Mouse (Mus musculus) midbrain, embryonic 10.5 days (tissue): ENCODE results near the gene Mnat1. TPM values are rescaled to one million over a fixed set of nuclear protein-coding genes. Genes with fewer than 3 reads are reported as not detected.
A peak's percentile ranks its signal among the peaks of the same experiment; 100 is the strongest.

Source experiments
- DNase-seq: peaks from one replicate; pipeline ENCODE4 v3.0.0-alpha.2; 2017; ENCODE audit warnings: low spot score
- H3K27ac ChIP-seq: fragments of 300-500 bp; sonication (generic); replicated peaks from 2 replicates; pipeline ENCODE4 v1.5.1; 2016; ENCODE audit warnings: mild to moderate bottlenecking
- H3K27me3 ChIP-seq: fragments of 300-500 bp; sonication (generic); 2 replicates; pipeline ENCODE4 v1.6.1; 2016; ENCODE audit warnings: low read depth, mild to moderate bottlenecking; ENCODE audit not compliant: poor library complexity, severe bottlenecking
- H3K36me3 ChIP-seq: fragments of 300-500 bp; sonication (generic); 2 replicates; pipeline ENCODE4 v1.6.1; 2016; ENCODE audit warnings: mild to moderate bottlenecking, moderate library complexity
- H3K4me1 ChIP-seq: fragments of 300-500 bp; sonication (generic); 2 replicates; pipeline ENCODE4 v1.6.1; 2016
- H3K4me3 ChIP-seq: fragments of 300-500 bp; sonication (generic); 2 replicates; pipeline ENCODE4 v1.5.1; 2016; ENCODE audit warnings: mild to moderate bottlenecking, moderate library complexity
- H3K9me3 ChIP-seq: fragments of 300-500 bp; sonication (generic); replicated peaks from 2 replicates; pipeline ENCODE4 v1.6.1; 2016; ENCODE audit warnings: mild to moderate bottlenecking
- WGBS: fragments of 180-500 bp; shearing (Covaris S2); methylation state at CpG from one replicate; pipeline ENCODE4 v1.1.7; 2016; 5-methylcytosine and 5-hydroxymethylcytosine counted together
- polyA plus RNA-seq: library from polyadenylated mRNA; unstranded; fragments of >200 nt; fragmentation: Nextera tagmentation; extraction: Ambion mirVana; gene quantifications from 2 replicates; pipeline ENCODE4 v1.2.1, GENCODE M21; 2016

Gene Mnat1
- polyA plus RNA-seq, 1 experiment from 2014 or later = 35.3 TPM

DNA sequence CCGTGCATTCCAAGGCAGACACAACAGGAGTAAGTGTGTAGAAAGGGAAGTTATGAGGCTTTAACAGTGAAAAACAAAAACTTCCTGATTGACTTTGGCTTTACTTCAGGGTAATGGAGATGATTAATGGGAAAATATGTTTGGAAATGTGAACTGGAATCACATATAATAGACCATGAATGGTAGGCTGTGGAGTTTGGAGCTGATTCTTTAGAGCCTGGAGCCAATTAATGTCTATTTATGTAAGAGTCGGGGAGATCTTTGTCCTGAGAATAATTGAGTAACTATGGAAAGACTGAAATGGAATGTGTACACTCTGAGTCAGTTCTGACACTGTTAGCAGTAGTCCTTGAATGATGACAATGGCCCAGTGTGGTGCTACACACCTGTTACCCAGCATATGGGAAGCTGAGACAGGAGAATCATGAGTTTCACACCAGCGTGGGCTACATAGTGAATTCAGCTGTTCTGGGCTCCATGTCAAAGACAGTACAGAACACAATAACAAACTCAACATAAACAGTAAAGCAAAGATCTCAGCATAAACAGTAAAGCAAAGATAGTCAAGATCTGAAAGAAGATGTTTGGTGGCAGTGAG lies 142.0 kb downstream of the Mnat1 start:
- no peaks in the 10 kb centered on the region for H3K27me3 ChIP-seq
- H3K9me3 ChIP-seq = peaks cover 6% of the 10 kb centered on the region
- no peak overlapping the region for H3K27ac ChIP-seq
- 89% methylated on average over 3 of the region's 3 CpGs for WGBS
- no peaks in the 10 kb centered on the region for H3K4me1 ChIP-seq
- DNase-seq = no peak
- H3K4me3 ChIP-seq = no peak overlapping the region
- no peaks in the 10 kb centered on the region for H3K36me3 ChIP-seq

DNA sequence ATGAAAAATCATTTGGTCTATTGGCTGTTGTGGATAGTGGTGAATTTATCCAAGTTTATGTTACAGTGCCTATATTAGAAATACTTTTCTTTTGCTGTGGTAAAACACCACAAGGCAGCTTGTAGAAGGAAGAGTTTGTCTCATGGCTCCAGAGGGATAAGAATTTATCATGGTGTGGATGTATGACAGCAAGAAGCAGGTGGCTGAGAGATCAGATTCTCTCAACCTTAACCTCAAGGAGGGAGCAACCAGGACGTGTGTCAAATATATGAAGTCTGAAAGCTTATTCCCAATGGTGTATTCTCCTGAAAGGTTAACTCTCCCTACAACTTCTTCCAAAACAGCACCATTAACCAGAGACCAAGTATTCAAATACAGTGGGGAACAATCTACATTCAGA lies 143.1 kb downstream of the Mnat1 start:
- Histone ChIP-seq H3K4me1 (no peaks in the 10 kb centered on the region), H3K9me3 (peaks cover 6% of the 10 kb centered on the region), H3K4me3 (no peak overlapping the region), H3K27me3 (no peaks in the 10 kb centered on the region), H3K27ac (no peak overlapping the region), H3K36me3 (no peaks in the 10 kb centered on the region)
- 92% methylated on average over 1 of the region's 1 CpGs for WGBS
- no peak for DNase-seq

DNA sequence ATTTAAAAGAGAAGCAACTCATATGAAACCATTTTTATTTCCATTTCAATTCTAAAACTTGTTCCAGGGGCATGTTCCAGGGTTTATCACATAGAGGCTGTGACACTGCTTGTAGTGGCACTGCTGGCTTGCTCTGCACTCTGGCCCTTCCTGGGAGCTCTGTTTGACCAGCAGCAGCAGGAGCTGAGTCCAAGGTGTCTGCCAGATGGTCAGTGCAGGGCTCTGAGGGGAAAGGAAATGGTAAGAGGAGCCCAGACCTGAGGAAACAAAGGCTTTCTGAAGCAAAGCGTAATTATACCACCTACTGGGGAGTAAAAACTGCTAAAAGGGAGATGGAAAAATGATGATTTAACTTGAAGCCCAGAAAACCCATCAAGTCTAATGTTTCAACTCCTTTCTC lies 145.0 kb downstream of the Mnat1 start:
- H3K4me3 ChIP-seq = no peak overlapping the region
- 0 out of 2 replicates have a peak, but pooled peaks cover 4% of the 10 kb centered on the region for H3K36me3 ChIP-seq
- H3K4me1 ChIP-seq = no peaks in the 10 kb centered on the region
- H3K27me3 ChIP-seq = no peaks in the 10 kb centered on the region
- DNase-seq = no peak
- no peak overlapping the region for H3K27ac ChIP-seq
- H3K9me3 ChIP-seq = no peaks in the 10 kb centered on the region
- 78% methylated on average over 1 of the region's 1 CpGs for WGBS

DNA sequence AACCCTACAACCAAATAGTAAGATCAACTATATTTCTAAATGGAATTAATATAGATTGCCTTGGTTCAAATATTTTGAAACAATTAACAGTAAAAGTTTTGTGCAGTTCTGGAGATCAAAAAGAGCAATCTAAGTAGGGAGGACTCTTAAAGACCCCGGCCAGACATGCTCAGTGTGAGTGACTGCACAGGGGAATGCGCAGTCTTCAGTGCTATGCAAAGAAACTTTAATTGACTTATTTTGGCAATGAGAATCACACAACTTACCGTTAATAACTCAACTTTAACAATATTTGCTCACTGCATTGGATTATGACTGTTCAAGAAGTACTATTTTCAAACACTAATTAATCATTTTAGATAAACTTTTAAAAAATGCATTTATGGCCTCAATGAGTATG lies 146.0 kb downstream of the Mnat1 start:
- no peaks in the 10 kb centered on the region for H3K27me3 ChIP-seq
- H3K9me3 ChIP-seq = no peaks in the 10 kb centered on the region
- DNase-seq = no peak
- H3K4me1 ChIP-seq = no peaks in the 10 kb centered on the region
- H3K4me3 ChIP-seq = no peak overlapping the region
- H3K36me3 ChIP-seq = peaks cover 12% of the 10 kb centered on the region
- no peak overlapping the region for H3K27ac ChIP-seq
- 93% methylated on average over 3 of the region's 3 CpGs for WGBS

DNA sequence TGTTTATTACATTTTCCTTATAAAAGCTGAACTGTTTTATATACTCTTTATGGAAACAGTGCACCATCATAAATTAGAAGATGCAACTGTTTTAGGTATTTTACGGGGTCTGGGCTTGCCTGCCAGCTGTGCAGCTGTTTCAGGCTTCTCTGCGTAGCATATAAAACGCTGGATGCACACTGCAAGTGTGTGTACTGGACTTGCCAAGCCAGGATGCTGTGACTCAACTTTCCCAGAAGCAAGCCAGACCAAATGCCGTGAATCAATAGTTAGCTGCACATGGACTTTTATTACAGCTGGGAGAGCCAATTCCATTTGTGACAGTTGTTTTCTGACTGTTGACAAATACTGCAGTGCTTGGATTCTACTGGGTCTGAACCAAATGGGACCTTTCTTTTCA lies 146.4 kb downstream of the Mnat1 start:
- Histone ChIP-seq H3K4me3 (no peak overlapping the region), H3K27ac (no peak overlapping the region), H3K27me3 (no peaks in the 10 kb centered on the region), H3K9me3 (no peaks in the 10 kb centered on the region), H3K4me1 (no peaks in the 10 kb centered on the region), H3K36me3 (peaks cover 16% of the 10 kb centered on the region)
- no peak for DNase-seq
- WGBS = 93% methylated on average over 4 of the region's 4 CpGs

DNA sequence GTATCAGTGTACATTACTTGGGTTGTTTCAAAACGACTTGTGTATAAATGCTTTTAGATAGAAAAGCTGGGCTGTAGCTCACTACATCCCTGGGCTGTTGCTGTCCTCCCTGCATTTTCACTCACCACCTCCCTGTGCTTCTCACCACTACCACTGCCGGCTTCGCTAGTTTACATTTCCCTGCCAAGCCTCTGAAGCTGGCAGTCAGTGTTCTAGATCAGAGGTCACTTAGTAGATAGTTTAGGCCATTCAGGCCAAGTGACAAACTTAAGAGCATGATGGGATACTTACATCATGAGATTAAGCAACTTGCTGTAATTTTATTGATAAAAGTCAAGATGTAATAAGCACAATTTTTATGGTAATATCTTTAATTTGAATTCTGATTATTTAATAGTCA lies 151.4 kb downstream of the Mnat1 start:
- no peak overlapping the region for H3K27ac ChIP-seq

DNA sequence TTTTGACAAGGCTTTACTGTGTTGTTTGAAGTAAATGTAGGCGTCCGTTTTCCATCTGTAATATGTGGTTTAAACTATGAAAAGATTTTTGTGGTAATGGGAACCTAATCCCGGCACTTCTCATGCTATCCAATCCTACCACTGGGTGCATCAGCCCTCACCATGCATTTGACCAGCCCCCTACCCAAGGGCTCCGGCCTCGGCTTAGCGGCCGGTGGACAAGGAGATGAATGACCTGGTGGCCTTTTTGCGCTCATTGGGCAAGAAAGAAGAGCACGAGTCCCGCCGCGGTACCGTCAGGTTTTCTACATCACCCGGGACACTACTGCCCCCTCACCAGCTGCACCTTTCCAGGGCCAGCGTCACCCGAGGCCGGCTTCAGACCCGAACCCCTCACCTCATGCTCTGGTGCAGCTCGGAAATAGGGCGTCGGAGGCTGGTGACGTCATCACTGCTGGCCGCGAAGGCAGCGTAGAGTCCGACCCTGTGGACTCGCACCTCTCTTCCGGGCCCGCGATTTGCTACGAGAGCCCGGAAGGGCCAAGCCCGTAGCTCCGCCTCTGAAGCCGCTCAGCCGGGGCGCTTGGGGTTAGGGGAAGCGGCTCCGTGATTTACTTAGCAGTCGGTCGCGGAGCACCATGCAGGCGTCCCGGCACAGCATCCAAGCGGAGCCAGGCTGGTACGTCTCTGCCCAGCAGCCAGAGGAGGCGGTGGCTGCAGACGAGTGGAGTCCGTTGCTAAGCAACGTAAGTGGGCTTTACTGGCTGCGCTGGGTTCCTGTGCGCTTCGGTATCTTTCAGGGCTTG lies 163.0 kb downstream of the Mnat1 start, which contains the start of the genes Trmt5 and Slc38a6:
Gene Trmt5 (minus strand): TSS at position 424 of the 806 bp plus-strand sequence.
Gene Slc38a6 (plus strand): TSS at position 493 of the 806 bp plus-strand sequence.
- WGBS = under 1% methylated on average over 53 of the region's 53 CpGs
- Histone ChIP-seq H3K27ac (peak within 1 kb of the TSS; percentile 91), H3K36me3 (peaks cover 39% of the 10 kb centered on the region), H3K27me3 (no peaks in the 10 kb centered on the region), H3K4me3 (peak within 1 kb of the TSS; percentile 83), H3K4me1 (peaks cover 21% of the 10 kb centered on the region), H3K9me3 (0 out of 2 replicates have a peak, but pooled peaks cover under 1% of the 10 kb centered on the region)
- peak; percentile 95 for DNase-seq

More for the DNA sequence above, 151.4 kb downstream of the Mnat1 start:
- H3K36me3 ChIP-seq = peaks cover 62% of the 10 kb centered on the region
- DNase-seq = no peak
- H3K4me3 ChIP-seq = no peak overlapping the region
- H3K9me3 ChIP-seq = peaks cover 24% of the 10 kb centered on the region
- H3K27me3 ChIP-seq = no peaks in the 10 kb centered on the region
- WGBS = 95% methylated on average over 3 of the region's 3 CpGs
- no peaks in the 10 kb centered on the region for H3K4me1 ChIP-seq

DNA sequence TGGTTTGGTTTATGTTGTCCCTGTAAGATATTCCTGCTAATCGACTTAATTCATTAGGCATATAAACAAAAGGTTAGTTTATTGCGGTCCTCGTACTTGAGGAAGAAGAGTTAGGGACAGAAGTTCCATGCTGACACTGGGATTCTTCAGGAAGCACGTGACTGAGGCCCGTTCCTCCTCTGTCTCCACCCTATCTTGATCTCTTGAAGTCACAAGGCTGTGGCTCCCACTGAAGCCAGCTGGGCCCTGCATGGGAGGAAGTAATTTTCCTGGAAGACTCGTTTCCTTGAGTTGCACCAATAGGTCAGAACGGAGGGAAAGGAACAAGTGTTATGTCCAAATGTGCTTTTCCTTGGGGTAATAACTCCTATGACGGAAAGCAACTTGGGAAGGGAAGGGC lies 164.1 kb downstream of the Mnat1 start:
- Histone ChIP-seq H3K36me3 (peaks cover 33% of the 10 kb centered on the region), H3K4me3 (peak overlapping the region; percentile 83), H3K9me3 (no peaks in the 10 kb centered on the region), H3K27ac (peak overlapping the region; percentile 91), H3K4me1 (peaks cover 21% of the 10 kb centered on the region), H3K27me3 (no peaks in the 10 kb centered on the region)
- WGBS = 72% methylated on average over 8 of the region's 8 CpGs
- no peak for DNase-seq

DNA sequence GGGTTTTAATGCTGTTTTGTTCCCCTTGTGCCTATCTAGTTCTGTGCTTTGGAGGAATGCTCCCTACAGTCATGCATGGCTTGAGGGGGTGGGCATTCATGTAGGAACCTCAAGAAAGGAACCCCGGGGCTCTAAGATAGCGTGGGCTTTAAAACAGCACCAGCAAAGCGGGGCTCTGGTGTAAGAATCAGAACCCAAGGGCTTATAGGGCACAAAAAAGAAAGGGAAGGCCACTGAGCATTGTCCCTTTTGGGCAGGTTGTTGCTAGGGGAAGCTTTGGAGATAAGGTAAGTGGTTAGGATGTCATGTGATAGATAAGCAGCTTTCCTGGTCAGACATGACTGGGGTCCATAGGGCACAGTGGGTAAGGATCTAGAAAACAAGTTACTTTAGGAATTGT lies 165.1 kb downstream of the Mnat1 start:
- Histone ChIP-seq H3K27ac (no peak overlapping the region), H3K4me3 (no peak overlapping the region), H3K4me1 (peaks cover 21% of the 10 kb centered on the region), H3K9me3 (no peaks in the 10 kb centered on the region), H3K36me3 (peaks cover 26% of the 10 kb centered on the region), H3K27me3 (no peaks in the 10 kb centered on the region)
- no peak for DNase-seq
- 96% methylated on average over 3 of the region's 3 CpGs for WGBS

DNA sequence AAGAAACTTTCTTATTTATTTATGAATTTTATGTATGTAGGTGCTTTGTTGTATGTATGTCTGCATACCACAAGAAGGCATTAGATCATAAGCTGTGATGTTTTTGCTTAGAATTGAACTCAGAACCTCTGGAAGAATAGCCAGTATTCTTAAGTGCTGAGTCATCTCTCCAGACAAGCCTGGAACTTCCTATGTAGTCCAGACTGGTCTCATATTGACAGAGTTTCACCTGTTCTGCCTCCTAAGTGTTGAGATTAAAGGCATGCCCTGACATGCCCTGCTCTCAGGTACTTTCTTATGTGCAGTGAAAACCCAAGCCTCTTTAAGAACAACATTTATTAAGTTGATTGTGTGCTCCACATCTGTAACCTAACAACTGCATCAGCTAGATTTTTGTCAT lies 171.4 kb downstream of the Mnat1 start:
- H3K36me3 ChIP-seq = peaks cover 17% of the 10 kb centered on the region
- DNase-seq = no peak
- peaks cover 7% of the 10 kb centered on the region; the same call in 1 of the 2 replicates for H3K4me1 ChIP-seq
- no peak overlapping the region for H3K27ac ChIP-seq
- H3K27me3 ChIP-seq = no peaks in the 10 kb centered on the region
- no peaks in the 10 kb centered on the region for H3K9me3 ChIP-seq
- no peak overlapping the region for H3K4me3 ChIP-seq

DNA sequence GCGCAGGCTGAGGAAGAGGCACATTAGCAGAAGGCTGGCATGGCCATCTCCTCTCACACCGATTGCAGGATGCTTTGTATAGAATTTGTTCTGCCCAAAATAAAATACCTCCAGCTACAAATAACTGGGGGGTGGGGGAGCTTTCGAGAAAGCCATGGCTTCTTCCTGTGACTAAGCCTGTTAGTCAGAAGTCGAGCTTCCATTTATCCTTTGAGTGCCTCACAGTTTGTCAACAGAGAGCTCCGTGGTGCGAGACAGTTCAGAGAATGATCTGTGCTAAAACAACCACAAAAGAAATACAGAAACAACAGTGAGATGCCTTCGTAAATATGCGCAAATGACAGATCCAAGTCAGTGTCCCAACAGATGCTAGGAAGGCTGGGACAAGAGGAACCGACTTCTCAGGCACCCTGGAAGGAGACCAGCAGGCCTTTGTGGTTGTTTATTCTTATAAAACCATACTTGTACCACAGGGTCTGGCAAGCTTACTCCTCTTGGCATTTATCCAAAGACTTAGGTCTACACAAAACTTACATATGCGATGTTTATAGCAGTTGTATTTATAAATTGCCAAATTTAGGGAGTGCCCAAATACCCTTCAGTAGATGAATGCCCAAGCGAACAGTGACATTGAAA lies 172.1 kb downstream of the Mnat1 start:
- H3K36me3 ChIP-seq = peaks cover 22% of the 10 kb centered on the region
- no peak overlapping the region for H3K27ac ChIP-seq
- DNase-seq = no peak
- 81% methylated on average over 11 of the region's 11 CpGs for WGBS
- no peaks in the 10 kb centered on the region for H3K9me3 ChIP-seq
- no peak overlapping the region for H3K4me3 ChIP-seq
- no peaks in the 10 kb centered on the region for H3K27me3 ChIP-seq
- H3K4me1 ChIP-seq = peaks cover 7% of the 10 kb centered on the region; the same call in 1 of the 2 replicates

DNA sequence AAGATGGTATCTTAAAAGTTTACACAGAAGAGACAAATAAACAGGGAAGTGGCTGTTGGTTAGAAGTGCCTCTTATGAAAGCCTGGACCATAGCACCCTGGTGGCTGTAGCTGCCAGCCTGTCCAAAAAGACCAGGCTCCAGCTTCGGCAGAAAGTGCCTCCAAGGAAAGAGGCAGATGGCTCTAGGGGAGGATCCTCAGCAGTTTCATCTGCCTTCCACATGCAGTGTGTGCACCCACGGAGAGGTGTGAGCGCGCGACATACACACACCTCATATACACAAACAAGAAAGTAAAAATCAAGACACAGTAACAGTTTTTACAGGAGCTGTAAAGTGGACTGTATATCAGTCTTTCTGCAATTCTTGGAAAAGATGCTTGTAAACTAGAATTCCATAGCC lies 175.1 kb downstream of the Mnat1 start:
- WGBS = 91% methylated on average over 5 of the region's 5 CpGs
- no peak for DNase-seq
- Histone ChIP-seq H3K4me1 (peaks cover 7% of the 10 kb centered on the region; the same call in 1 of the 2 replicates), H3K27ac (no peak overlapping the region), H3K36me3 (peaks cover 19% of the 10 kb centered on the region), H3K9me3 (no peaks in the 10 kb centered on the region), H3K4me3 (no peak overlapping the region), H3K27me3 (no peaks in the 10 kb centered on the region)

DNA sequence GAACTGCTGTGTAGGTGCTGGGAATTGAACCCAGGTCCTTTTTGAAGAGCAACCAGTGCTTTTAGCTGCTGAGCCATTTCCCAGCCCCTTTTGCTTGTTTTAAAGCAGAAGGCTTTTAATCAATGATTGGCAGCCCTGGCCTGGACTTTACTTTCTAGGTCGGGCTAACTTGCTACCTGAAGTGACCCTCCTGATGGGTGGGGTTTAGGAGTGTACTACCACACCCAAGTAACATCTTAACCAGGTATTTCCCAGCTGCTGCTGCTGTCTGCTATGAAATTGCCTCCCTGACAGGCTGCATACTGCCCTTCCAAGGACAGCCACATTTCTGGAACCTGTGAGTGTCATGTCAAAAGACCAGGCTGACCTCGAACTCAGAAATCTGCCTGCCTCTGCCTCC lies 177.0 kb downstream of the Mnat1 start:
- no peak overlapping the region for H3K4me3 ChIP-seq
- no peak overlapping the region for H3K27ac ChIP-seq
- peaks cover 12% of the 10 kb centered on the region for H3K36me3 ChIP-seq
- WGBS = 91% methylated on average over 2 of the region's 2 CpGs
- no peaks in the 10 kb centered on the region for H3K27me3 ChIP-seq
- DNase-seq = no peak
- peaks cover 2% of the 10 kb centered on the region; the same call in 1 of the 2 replicates for H3K4me1 ChIP-seq
- H3K9me3 ChIP-seq = no peaks in the 10 kb centered on the region
